Mouse (Mus musculus) gastrocnemius, postnatal 25 days (tissue): Measurements from ENCODE around the gene Letmd1. TPM values are rescaled to one million over a fixed set of nuclear protein-coding genes. Genes with fewer than 3 reads are reported as not detected.
"Not testable (repeated sequence)": the region's sequence is repeated elsewhere in the genome, so short reads cannot be mapped to it uniquely, and the experiment has no call there.

Experiments used
- DNase-seq: peaks from one replicate; pipeline ENCODE4 v3.0.0; 2022
- total RNA-seq, 2 experiments: library from RNA; stranded (reverse); gene quantifications; 1 replicate in 1 of 2; 2 replicates in 1 of 2; pipeline ENCODE4 v1.2.3; 2021

The Letmd1 gene
- total RNA-seq, 2 experiments from 2014 or later = 9.1 to 9.9 TPM

DNA sequence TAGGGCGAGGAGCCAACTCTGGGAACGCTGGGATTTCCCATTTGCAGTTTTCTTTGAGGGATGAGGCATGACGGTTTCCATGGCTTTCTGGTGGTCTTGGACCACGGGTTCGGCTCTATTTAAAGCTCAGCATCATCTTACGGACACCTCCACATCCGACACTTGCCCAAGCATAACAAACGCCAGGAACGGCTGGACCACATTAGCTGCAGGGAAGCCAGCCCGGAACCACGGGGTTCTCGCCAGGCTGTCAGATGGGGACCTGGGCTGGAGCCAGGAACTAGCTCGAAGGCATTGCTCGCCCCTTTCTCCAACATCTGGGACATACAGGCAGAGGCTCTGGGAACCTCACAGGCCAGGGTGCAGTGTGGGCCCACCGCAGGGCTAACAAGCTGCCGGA, 17.6 kb upstream of the Letmd1 start:
- peak; percentile 57 for DNase-seq

DNA sequence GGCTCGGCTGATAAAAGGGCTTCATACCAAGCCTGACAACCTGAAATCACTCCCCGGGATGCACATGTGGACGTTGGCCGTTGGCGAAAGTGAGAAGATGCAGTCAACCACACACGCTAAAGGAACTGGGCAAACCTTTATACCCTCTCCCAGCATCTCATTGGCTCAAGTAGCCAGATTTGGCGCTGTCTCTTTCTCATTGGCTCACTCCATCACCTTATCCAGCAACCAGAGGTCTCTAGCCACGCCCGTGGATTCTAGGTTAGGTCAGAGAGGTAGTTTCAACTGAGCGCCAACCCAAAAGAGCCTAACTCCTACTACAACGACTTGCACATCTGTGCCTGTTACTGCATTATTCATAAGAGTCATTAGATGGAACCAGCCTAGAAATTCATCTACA, 16.3 kb upstream of the Letmd1 start:
- no peak for DNase-seq

DNA sequence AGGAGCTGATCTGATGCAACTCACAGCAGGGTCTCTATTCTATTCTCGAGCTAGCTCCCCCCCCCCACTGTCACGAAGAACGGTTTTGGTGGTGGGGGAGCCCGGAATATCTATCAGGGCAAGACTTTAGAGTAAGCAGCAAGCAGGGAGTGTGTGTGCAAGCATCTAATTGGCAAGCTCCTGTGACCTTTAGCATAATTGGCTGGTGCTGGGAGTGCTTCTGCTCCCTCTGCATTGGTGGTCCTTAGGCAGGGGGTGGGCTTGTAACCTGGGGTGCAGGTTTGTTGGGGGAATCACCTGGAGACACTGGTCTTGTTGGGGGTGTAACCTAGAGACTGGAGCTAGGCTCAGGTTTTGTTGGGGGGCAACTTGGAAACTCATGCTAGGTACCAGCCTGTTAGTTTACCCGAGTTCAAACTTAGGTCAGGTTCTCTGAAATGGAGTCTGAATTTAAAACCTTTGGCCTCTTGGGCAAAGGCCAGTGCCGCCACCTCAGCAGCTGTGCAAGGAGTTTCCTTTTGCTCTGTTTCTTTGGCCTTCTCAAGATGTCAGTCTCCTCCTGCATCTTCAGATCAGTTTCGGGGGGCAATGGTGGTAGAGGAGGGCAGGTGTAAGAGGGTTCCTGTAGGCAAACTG, 12.3 kb upstream of the Letmd1 start:
- DNase-seq = no peak

DNA sequence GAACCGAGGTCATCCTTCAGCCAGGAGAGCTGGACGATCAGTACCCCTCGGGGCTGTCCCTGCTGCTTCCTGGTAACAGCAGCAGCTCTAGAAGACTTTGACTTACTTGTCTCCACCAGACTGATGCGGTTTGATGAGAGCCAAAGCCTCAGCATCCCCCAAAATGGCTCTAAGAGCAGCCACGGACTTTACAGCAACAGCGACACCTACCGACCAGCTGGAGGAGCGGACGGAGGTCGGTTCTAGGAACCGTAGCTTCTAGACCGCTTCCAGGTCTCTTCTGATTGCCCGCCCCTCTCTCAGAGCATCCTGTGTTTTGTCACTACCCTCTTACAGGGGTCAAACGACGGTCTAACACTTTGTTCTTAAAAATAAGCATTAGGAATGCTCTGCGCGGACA, 11.5 kb upstream of the Letmd1 start:
- peak; percentile 44 for DNase-seq

- no peak for DNase-seq
Observed at GRCm38 (mm10) chr15:100458055-100458454, 10.8 kb upstream of the Letmd1 start.

DNA sequence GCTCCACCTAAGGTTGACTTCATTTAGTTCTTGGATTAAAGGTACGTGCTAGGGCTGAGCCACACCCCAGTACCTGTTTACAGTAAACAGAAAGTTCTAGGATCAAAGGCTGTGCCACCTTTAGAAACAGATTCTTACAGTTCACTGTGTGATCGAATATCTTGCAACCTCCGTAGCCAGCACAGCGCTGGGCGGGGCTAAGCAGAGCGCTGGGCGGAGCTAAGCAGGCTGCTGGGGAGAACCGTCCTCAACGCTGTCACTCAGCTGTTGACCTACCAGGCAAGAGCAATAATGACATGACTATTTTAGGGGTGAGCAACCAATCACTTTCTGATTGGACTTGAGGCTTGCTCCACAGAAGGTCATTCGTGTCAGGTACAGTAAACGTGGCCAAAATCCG, 7.9 kb upstream of the Letmd1 start:
- no peak for DNase-seq

GRCm38 (mm10) chr15:100461646-100462045, 7.2 kb upstream of the Letmd1 start:
- no peak for DNase-seq

DNA sequence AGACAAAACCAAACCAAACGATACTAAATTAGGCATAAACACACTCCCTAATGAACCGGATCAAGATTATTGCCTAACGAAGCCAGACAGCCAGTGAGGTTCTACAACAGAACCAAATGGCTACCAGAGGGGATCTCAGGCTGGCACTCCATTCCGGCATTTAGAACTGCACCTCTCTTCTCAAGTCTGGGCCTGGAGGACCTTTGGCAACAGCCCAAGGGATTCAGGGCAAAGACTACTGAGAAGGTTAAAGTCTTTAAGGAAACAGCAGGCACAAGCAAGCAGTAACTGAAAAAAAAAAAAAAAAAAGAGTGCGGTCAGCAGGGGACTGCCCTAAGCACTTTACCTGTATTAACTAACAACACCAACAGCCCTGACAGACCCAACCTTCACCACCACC, 6.7 kb upstream of the Letmd1 start:
- DNase-seq = no peak

DNA sequence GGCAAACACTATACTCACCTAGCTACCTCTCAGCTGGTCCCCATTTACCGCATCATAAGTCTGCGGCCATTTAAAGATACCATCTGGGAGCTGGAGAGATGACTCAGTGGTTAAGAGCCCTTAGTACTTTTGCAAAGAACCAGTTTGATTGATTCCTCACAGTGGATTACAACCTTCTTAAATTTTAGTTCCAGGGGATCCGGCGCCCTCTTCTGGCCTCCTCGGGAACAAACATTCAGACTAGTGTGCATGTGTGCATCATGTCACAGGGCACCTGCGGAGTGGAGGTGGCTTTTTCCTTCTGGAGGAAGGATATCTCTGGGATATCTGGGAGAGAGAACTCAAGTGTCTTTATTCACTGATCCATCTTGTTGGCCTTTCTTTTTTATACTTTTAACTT, 5.1 kb upstream of the Letmd1 start:
- no peak for DNase-seq

DNA sequence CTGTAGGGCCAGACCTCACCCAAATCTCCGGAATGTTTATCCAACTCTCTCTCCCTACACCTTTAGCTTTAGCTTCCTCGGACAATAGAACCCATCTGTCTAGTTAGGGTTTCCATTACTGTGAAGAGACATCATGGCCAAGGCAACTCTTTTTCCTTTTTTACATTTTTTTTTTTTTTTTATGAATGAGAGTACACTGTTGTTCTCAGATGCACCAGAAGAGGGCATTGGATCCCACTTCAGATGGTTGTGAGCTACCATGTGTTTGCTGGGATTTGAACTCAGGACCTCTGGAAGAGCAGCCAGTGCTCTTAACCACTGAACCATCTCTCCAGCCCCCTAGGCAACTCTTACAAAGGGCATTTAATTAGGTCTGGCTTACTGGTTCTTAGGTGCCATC, 3.4 kb upstream of the Letmd1 start:
- DNase-seq = no peak

GRCm38 (mm10) chr15:100467738-100468137, 1.1 kb upstream of the Letmd1 start:
- DNase-seq = no peak

GRCm38 (mm10) chr15:100469189-100469545, 344 bp downstream of the Letmd1 start:
- DNase-seq = no peak

DNA sequence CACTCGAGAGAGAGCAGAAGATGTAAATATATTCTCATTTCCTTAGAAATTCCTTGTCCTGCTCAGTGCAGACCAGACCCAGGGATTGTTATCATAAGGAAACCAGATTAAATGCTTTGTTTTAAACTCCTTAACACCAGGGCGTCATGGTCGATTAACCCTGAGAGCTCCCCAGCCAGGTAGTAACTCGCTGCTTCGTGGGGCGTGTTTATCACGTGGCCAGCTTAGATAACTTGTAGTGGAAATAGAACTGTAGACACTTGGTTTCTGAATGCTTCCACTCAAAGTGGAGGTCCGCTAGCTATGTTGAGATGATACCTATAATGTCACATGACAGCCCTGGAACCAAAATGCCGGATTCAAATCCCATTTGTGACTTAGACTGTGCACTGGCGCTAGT, 1.2 kb downstream of the Letmd1 start:
- no peak for DNase-seq

- no peak for DNase-seq
Observed at GRCm38 (mm10) chr15:100473926-100474503, 5.2 kb downstream of the Letmd1 start.

GRCm38 (mm10) chr15:100478351-100478750, 9.5 kb downstream of the Letmd1 start:
- no peak for DNase-seq

DNA sequence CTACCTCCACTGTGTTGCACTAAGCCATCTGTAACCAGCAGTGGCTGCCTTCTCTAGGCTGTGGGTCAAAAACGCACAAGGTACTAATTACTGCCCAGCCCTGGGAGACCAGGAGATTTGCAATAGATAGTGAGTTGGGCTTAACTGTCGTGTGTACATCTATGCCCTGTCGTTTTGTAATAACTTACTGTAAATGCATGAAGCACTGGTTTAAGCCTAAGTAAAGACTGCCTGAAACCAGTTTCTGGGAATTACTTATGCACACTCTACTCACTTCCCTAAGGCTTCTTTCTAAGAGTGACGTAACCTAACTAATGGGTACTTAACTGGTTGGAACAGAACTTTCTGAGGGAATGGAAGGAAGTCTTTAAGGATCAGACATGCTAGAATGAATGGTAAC, 10.1 kb downstream of the Letmd1 start:
- DNase-seq = no peak

DNA sequence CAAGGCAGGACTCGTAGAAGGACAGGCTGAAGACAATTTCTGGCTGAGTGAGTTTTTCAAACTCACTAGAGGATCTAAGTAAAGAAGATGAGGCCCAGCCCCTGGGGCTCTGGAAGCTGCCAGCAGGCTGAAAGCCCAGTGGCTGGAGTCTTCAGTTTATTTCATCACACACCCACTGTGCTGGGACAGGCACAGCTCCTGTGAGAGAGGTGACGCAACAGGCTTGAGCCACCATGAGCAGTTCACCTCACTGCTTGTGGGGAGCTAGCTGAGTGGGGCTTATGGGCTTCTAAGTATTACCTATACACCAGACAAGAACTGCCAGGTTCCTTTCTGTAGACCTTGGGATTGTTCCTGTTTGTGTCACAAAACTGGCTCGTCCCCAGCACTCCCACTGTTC, 16.8 kb downstream of the Letmd1 start:
- peak; percentile 50 for DNase-seq

GRCm38 (mm10) chr15:100486450-100486849, 17.6 kb downstream of the Letmd1 start:
- DNase-seq = no peak

DNA sequence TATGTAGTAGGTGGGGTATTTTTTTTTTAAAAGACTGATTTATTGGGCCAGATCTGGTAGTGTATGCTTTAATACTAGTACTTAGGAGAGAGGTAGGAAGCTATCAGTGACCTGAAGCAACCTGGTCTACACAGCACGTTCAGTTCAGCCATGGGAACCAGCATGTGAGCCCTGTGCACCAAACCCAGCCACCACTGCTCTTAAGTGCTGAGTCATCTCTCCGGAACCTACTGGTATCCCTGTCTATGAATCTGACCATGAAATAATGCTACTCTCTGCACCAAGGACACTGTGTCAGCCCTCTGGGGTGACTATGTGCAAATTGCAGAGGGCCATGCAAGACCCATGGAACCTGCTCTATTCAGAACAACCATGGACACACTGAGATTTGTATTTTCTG, 18.2 kb downstream of the Letmd1 start:
- DNase-seq = no peak

DNA sequence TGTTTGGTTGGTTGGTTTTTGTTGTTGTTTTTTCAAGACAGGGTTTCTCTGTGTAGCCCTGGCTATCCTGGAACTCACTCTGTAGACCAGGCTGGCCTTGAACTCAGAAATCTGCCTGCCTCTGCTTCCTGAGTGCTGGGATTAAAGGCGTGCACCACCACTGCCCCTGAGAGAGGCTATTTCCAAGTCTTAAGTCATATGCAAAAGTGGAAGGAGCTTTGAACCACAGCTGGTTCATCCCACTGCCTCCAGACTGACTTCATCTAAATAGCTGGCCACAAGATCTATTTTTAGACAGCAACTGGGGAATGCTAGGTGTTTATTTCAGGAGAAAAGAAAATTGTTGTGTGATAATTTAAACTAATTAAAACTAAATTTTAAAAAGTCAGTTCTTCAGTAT, 19.5 kb downstream of the Letmd1 start:
- not testable (repeated sequence) for DNase-seq

DNA sequence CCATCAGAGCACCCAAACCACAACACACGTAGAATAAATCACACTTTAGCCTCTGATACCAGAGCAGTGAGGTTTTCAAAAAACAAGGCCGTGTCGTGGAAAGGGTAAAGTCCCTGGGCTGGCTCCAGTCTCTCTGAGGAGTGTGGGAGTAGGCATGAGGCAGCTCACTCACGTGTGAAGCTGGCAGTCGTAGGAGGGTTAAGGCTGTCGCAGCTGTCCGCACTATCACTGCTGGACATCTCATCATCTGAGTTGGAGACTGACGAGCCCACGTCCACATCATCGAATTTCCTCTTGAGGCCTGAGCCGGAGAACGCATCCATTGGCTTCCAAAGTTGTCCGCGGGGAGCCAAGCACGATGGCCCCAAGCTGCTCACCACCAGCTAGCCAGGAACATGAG, 20.4 kb downstream of the Letmd1 start:
- peak; percentile 23 for DNase-seq

- no peak for DNase-seq
Observed at GRCm38 (mm10) chr15:100491966-100492365, 23.1 kb downstream of the Letmd1 start.

DNA sequence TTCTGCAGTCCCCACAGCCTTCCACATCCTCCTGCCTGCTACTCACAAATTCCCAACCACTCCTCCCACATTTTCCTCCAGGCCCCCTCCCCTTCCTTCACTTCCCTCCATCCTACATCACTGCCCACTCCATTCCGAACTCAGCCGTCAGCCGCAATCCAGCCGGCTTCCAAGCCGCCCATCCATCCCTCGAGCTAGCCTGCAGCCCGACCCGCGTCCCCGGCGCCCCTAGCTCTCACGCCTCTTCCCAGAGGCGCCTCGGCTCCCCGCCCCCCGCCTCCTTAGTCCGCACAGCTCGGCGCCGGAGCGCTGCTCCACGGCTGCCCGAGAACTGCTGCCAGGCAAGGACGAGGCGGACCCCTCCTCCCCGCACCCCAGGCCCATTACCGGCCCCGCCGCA, 25.8 kb downstream of the Letmd1 start:
- DNase-seq = no peak

GRCm38 (mm10) chr15:100495102-100495501, 26.3 kb downstream of the Letmd1 start, which contains the start of gene Csrnp2:
TSS of gene Csrnp2 (minus strand) at chr15:100495488.
- DNase-seq = peak; percentile 89

GRCm38 (mm10) chr15:100499506-100499905, 30.7 kb downstream of the Letmd1 start:
- not testable (repeated sequence) for DNase-seq
